Mouse (Mus musculus) liver, embryonic 14.5 days (tissue): ENCODE results near the gene Cyp2d10. TPM values are rescaled to one million over a fixed set of nuclear protein-coding genes. Genes with fewer than 3 reads are reported as not detected.

Source experiments
- ATAC-seq: fragments of 200-750 bp; cut with Nextera tagmentation; 2 replicates; pipeline ENCODE4 v1.8.0; 2017; ENCODE audit warnings: moderate number of reproducible peaks, mild to moderate bottlenecking, moderate library complexity; ENCODE audit not compliant: insufficient read depth
- DNase-seq, 3 experiments: peaks; one replicate each; pipeline ENCODE4 v3.0.0-alpha.2; 2012 to 2013; ENCODE audit warnings: low read depth in 3 of 3, low spot score in 3 of 3
- H3K27ac ChIP-seq: fragments of 300-500 bp; sonication (generic); 2 replicates; pipeline ENCODE4 v1.5.1; 2014; ENCODE audit warnings: moderate library complexity, mild to moderate bottlenecking, control low read depth, inconsistent platforms
- H3K27me3 ChIP-seq: fragments of 300-500 bp; sonication (generic); 2 replicates; pipeline ENCODE4 v1.6.1; 2014; ENCODE audit warnings: mild to moderate bottlenecking, low read length, moderate library complexity; ENCODE audit not compliant: control insufficient read depth, insufficient read depth
- H3K36me3 ChIP-seq: fragments of 300-500 bp; sonication (generic); replicated peaks from 2 replicates; pipeline ENCODE4 v1.6.1; 2014; ENCODE audit warnings: low read depth; ENCODE audit not compliant: control insufficient read depth, insufficient read depth
- H3K4me1 ChIP-seq, 2 experiments: fragments of 200-500 bp in 1 of 2; fragments of 300-500 bp in 1 of 2; sonication (generic) in 1 of 2; replicated peaks; 2 replicates each; pipeline ENCODE4 v1.6.1; 2012 to 2014; ENCODE audit warnings: antibody characterized with exemption in 1 of 2, inconsistent platforms in 1 of 2, low read length in 1 of 2; ENCODE audit not compliant: control insufficient read depth in 2 of 2, insufficient read depth in 2 of 2
- H3K4me2 ChIP-seq: fragments of 300-500 bp; sonication (generic); 2 replicates; pipeline ENCODE4 v1.6.1; 2014; ENCODE audit warnings: low read depth, mild to moderate bottlenecking, control low read depth, moderate library complexity
- H3K4me3 ChIP-seq, 2 experiments: fragments of 200-500 bp in 1 of 2; fragments of 300-500 bp in 1 of 2; sonication (generic) in 1 of 2; 2 replicates each; pipeline ENCODE4 v1.5.1; 2012 to 2014; ENCODE audit warnings: low read depth in 2 of 2, low read length in 2 of 2, mild to moderate bottlenecking in 2 of 2, control low read depth in 1 of 2, inconsistent platforms in 1 of 2, moderate library complexity in 1 of 2; ENCODE audit not compliant: insufficient read depth in 1 of 2
- H3K9ac ChIP-seq: fragments of 300-500 bp; sonication (generic); replicated peaks from 2 replicates; pipeline ENCODE4 v1.6.1; 2014; ENCODE audit warnings: mild to moderate bottlenecking, control low read depth, moderate library complexity
- H3K9me3 ChIP-seq: fragments of 300-500 bp; sonication (generic); 2 replicates; pipeline ENCODE4 v1.6.1; 2016; ENCODE audit warnings: low read length, mixed read lengths; ENCODE audit not compliant: control insufficient read depth
- CTCF ChIP-seq: IDR thresholded peaks from 2 replicates; pipeline ENCODE4 v1.5.1; 2016; ENCODE audit warnings: antibody characterized with exemption, low read depth, control low read depth
- EP300 ChIP-seq: IDR thresholded peaks from 2 replicates; pipeline ENCODE4 v1.6.1; 2016; ENCODE audit warnings: antibody characterized with exemption, low read depth
- WGBS: fragments of 180-500 bp; shearing (Covaris S2); extraction: QIAGEN DNeasy Blood & Tissue Kit; methylation state at CpG from one replicate; pipeline ENCODE4 v1.1.7; 2014; ENCODE audit not compliant: insufficient replicate concordance; 5-methylcytosine and 5-hydroxymethylcytosine counted together
- polyA plus RNA-seq, 2 experiments: library from polyadenylated mRNA; depleted of rRNA in 1 of 2; stranded (reverse) in 1 of 2; unstranded in 1 of 2; fragments of >200 nt; fragmentation: Nextera tagmentation in 1 of 2; extraction: Ambion mirVana in 1 of 2; gene quantifications; 2 replicates each; pipeline versions ENCODE4 v1.2.1 to v1.2.3; 2012 to 2014

Cyp2d10 gene
- polyA plus RNA-seq, 2 experiments, result 19.8 to 48.1 TPM

GRCm38 (mm10) chr15:82378261-82379180 is 28.5 kb downstream of the Cyp2d10 start:
- Histone ChIP-seq H3K4me1 (peaks cover 0 to 11% of the 10 kb centered on the region in 2 experiments; a peak in 2 of 4 replicates), H3K4me3 (peak overlapping the region; percentile 3 to 14; a peak in 2 of 4 replicates), H3K9ac (no peak overlapping the region), H3K27me3 (no peaks in the 10 kb centered on the region), H3K9me3 (no peaks in the 10 kb centered on the region), H3K4me2 (peak overlapping the region; percentile 18), H3K27ac (no peak overlapping the region; the same call in 1 of the 2 replicates), H3K36me3 (no peaks in the 10 kb centered on the region)
- DNase-seq, result no peak
- no peak for TF ChIP-seq CTCF
- no peak for TF ChIP-seq EP300
- ATAC-seq, result no peak
- WGBS, result 53% methylated on average over 15 of the region's 15 CpGs

GRCm38 (mm10) chr15:82377701-82378100 is 29.3 kb downstream of the Cyp2d10 start:
- ATAC-seq (no peak), DNase-seq (no peak)
- 54% methylated on average over 5 of the region's 5 CpGs for WGBS
- H3K27me3 ChIP-seq, result no peaks in the 10 kb centered on the region
- TF ChIP-seq CTCF (no peak), EP300 (no peak)
- H3K27ac ChIP-seq, result no peak overlapping the region
- H3K9me3 ChIP-seq, result no peaks in the 10 kb centered on the region
- H3K4me3 ChIP-seq, result no peak overlapping the region
- H3K4me1 ChIP-seq, result peaks cover 0 to 11% of the 10 kb centered on the region in 2 experiments; a peak in 2 of 4 replicates
- H3K36me3 ChIP-seq, result no peaks in the 10 kb centered on the region
- H3K9ac ChIP-seq, result no peak overlapping the region
- H3K4me2 ChIP-seq, result peak overlapping the region; percentile 18

GRCm38 (mm10) chr15:82376393-82377138 is 30.4 kb downstream of the Cyp2d10 start:
- Histone ChIP-seq H3K4me1 (peaks cover 0 to 11% of the 10 kb centered on the region in 2 experiments; a peak in 2 of 4 replicates), H3K4me2 (no peak overlapping the region), H3K9ac (no peak overlapping the region), H3K27me3 (no peaks in the 10 kb centered on the region), H3K27ac (no peak overlapping the region), H3K36me3 (no peaks in the 10 kb centered on the region), H3K4me3 (no peak overlapping the region), H3K9me3 (no peaks in the 10 kb centered on the region)
- ATAC-seq (no peak), DNase-seq (no peak)
- WGBS, result 67% methylated on average over 17 of the region's 17 CpGs
- TF ChIP-seq CTCF (no peak), EP300 (no peak)

- WGBS, result 68% methylated on average over 9 of the region's 9 CpGs
- ATAC-seq (no peak), DNase-seq (no peak)
- Histone ChIP-seq H3K36me3 (no peaks in the 10 kb centered on the region), H3K4me2 (no peak overlapping the region), H3K4me1 (peaks cover 0 to 10% of the 10 kb centered on the region in 2 experiments; a peak in 2 of 4 replicates), H3K27me3 (no peaks in the 10 kb centered on the region), H3K9me3 (no peaks in the 10 kb centered on the region), H3K9ac (no peak overlapping the region), H3K4me3 (no peak overlapping the region), H3K27ac (no peak overlapping the region)
- TF ChIP-seq CTCF (no peak), EP300 (no peak)
Measured at GRCm38 (mm10) chr15:82375855-82376254, 31.1 kb downstream of the Cyp2d10 start.

GRCm38 (mm10) chr15:82374437-82374836 is 32.6 kb downstream of the Cyp2d10 start:
- H3K4me1 ChIP-seq, result peaks cover 0 to 7% of the 10 kb centered on the region in 2 experiments; a peak in 2 of 4 replicates
- DNase-seq (no peak), ATAC-seq (no peak)
- TF ChIP-seq CTCF, result no peak
- no peak for TF ChIP-seq EP300
- H3K36me3 ChIP-seq, result no peaks in the 10 kb centered on the region
- no peak overlapping the region for H3K4me3 ChIP-seq
- no peaks in the 10 kb centered on the region for H3K27me3 ChIP-seq
- 71% methylated on average over 5 of the region's 5 CpGs for WGBS
- H3K4me2 ChIP-seq, result no peak overlapping the region
- no peaks in the 10 kb centered on the region for H3K9me3 ChIP-seq
- no peak overlapping the region for H3K9ac ChIP-seq
- no peak overlapping the region for H3K27ac ChIP-seq
